Mouse (Mus musculus) ovary, postnatal 10 days (tissue): ENCODE measurements at regions not wholly inside any gene's neighbourhood (a gene's known extent, or its start where the extent isn't known, plus 50 kb on each side); places are given as distances from the start of the nearest gene placed in this dataset.

Source experiments
- DNase-seq: peaks from one replicate; pipeline ENCODE4 v3.0.0; 2022; ENCODE audit warnings: low spot score

GRCm38 (mm10) chr10:9295269-9295668 lies 379.7 kb downstream of the Samd5 start:
- no peak for DNase-seq

GRCm38 (mm10) chr10:9294620-9295019 lies 380.4 kb downstream of the Samd5 start:
- DNase-seq: no peak

GRCm38 (mm10) chr10:9291456-9292146 lies 383.4 kb downstream of the Samd5 start:
- DNase-seq: no peak

- DNase-seq: no peak
Measured at GRCm38 (mm10) chr10:9272940-9273339, 387.1 kb upstream of the Sash1 start.

GRCm38 (mm10) chr10:9272243-9272642 lies 386.4 kb upstream of the Sash1 start:
- no peak for DNase-seq

- no peak for DNase-seq
Measured at GRCm38 (mm10) chr10:9265528-9265927, 379.7 kb upstream of the Sash1 start.

- no peak for DNase-seq
Measured at GRCm38 (mm10) chr10:9264309-9265000, 378.6 kb upstream of the Sash1 start.

GRCm38 (mm10) chr10:9258705-9259104 lies 372.8 kb upstream of the Sash1 start:
- no peak for DNase-seq

GRCm38 (mm10) chr10:9252941-9253217 lies 367.0 kb upstream of the Sash1 start:
- no peak for DNase-seq

- no peak for DNase-seq
Measured at GRCm38 (mm10) chr10:9252120-9252940, 366.5 kb upstream of the Sash1 start.

- no peak for DNase-seq
Measured at GRCm38 (mm10) chr10:9243281-9243618, 357.4 kb upstream of the Sash1 start.

- no peak for DNase-seq
Measured at GRCm38 (mm10) chr10:9242596-9243280, 356.9 kb upstream of the Sash1 start.

- no peak for DNase-seq
Measured at GRCm38 (mm10) chr10:9239956-9240355, 354.1 kb upstream of the Sash1 start.

- DNase-seq: no peak
Measured at GRCm38 (mm10) chr10:9231751-9232150, 345.9 kb upstream of the Sash1 start.

GRCm38 (mm10) chr10:9229116-9229515 lies 343.2 kb upstream of the Sash1 start:
- DNase-seq: no peak

GRCm38 (mm10) chr10:9227361-9227760 lies 341.5 kb upstream of the Sash1 start:
- DNase-seq: no peak

- DNase-seq: no peak
Measured at GRCm38 (mm10) chr10:9210646-9211045, 324.8 kb upstream of the Sash1 start.

GRCm38 (mm10) chr10:9204096-9204495 lies 318.2 kb upstream of the Sash1 start:
- no peak for DNase-seq

- no peak for DNase-seq
Measured at GRCm38 (mm10) chr10:9203323-9203722, 317.5 kb upstream of the Sash1 start.

- no peak for DNase-seq
Measured at GRCm38 (mm10) chr10:9202922-9203321, 317.1 kb upstream of the Sash1 start.

GRCm38 (mm10) chr10:9174997-9175396 lies 289.1 kb upstream of the Sash1 start:
- DNase-seq: no peak

GRCm38 (mm10) chr10:9173509-9173908 lies 287.6 kb upstream of the Sash1 start:
- DNase-seq: no peak

- DNase-seq: no peak
Measured at GRCm38 (mm10) chr10:9168725-9169124, 282.9 kb upstream of the Sash1 start.
